In genomic region chr10:14734285-14734684, GRCm38 (mm10) we compare ENCODE assay signal across 10 mouse cellular contexts. TPM values are rescaled to one million over a fixed set of nuclear protein-coding genes. Genes with fewer than 3 reads are reported as not detected.
A peak's percentile ranks its signal among the peaks of the same experiment; 100 is the strongest.
DNase-seq lines count a peak whose midpoint lies in the region; ATAC-seq lines count a peak whose summit lies in the region.
"Had no signal": no experiment of that assay in that cellular context is flagged by ENCODE, and none has a peak within 500 bp of the region (broad histone marks: within the 10 kb centered on the region; RNA-seq: fewer than 3 reads in every experiment).

No protein-coding gene starts in this region.

- H3K4me1 ChIP-seq in kidney, embryonic 14.5 days (ENCODE audit: control insufficient read depth, insufficient read depth, low read length), result no peaks in the 10 kb centered on the region

- intact Hi-C loops in heart, postnatal 36 days (cut with DNase I), result loop anchor here (10.0 kb wide), 1 partner anchor 441 kb away; no protein-coding TSS in a partner anchor

- 11% methylated on average over 2 of the region's 2 CpGs for WGBS in kidney, embryonic 14.5 days

- no peak overlapping the region for H3K27ac ChIP-seq in kidney, embryonic 14.5 days (ENCODE audit: low read depth, low read length)

- H3K27me3 ChIP-seq in kidney, embryonic 14.5 days (ENCODE audit: control insufficient read depth, insufficient read depth, low read length), result no peaks in the 10 kb centered on the region

- H3K9me3 ChIP-seq in kidney, embryonic 14.5 days (ENCODE audit: control insufficient read depth, low read length), result no peaks in the 10 kb centered on the region

- no peak for ATAC-seq in kidney, embryonic 14.5 days (ENCODE audit: low FRiP score, low TSS enrichment)
- no peak for ATAC-seq in megakaryocyte, adult 5-6 weeks (ENCODE audit: poor library complexity, severe bottlenecking)

- no peak overlapping the region for H3K4me3 ChIP-seq in kidney, embryonic 14.5 days (ENCODE audit: low read length)

- H3K36me3 ChIP-seq in kidney, embryonic 14.5 days (ENCODE audit: control insufficient read depth, insufficient read depth, low read length), result no peaks in the 10 kb centered on the region

- H3K9ac ChIP-seq in kidney, embryonic 14.5 days (ENCODE audit: low read depth, low read length), result no peak overlapping the region

- no peak overlapping the region for H3K4me2 ChIP-seq in kidney, embryonic 14.5 days (replicated peaks; ENCODE audit: low read depth, low read length)

- DNase-seq in adrenal gland, postnatal 10 days, result peak; percentile 38
- no peak for DNase-seq in adrenal gland, postnatal 4 days (ENCODE audit: low spot score in 2 of 2)
- DNase-seq in kidney, postnatal 10 days, result peak; percentile 34
- DNase-seq in ZHBTc4 (ENCODE audit: low read depth, low spot score), result peak; percentile 46
- DNase-seq in heart, postnatal 36 days, result peak; percentile 2 to 3
- peak; percentile 47 for DNase-seq in lung, postnatal 36 days

RNA-seq across cellular contexts. Expression of gene Gje1, which starts 16.3 kb away (rescaled TPM):
- not detected for total RNA-seq in adrenal gland, postnatal 10 days (2021)
- not detected for total RNA-seq in adrenal gland, postnatal 4 days (2021)
- polyA plus RNA-seq in kidney, embryonic 14.5 days (2014; fragmentation: Nextera tagmentation; extraction: Ambion mirVana), result not detected in 2 replicates
- total RNA-seq in heart, postnatal 36 days (2021), result not detected
- not detected in 2 replicates for total RNA-seq in megakaryocyte, adult 5-6 weeks (2015)
- not detected in 2 replicates for total RNA-seq in megakaryocyte, adult 5-6 weeks (2017)
- polyA plus RNA-seq: liver, embryonic 16.5 days; stomach, embryonic 16.5 days had no signal

RNA-seq across cellular contexts. Expression of gene Nmbr, which starts 28.9 kb away (rescaled TPM):
- not detected for total RNA-seq in adrenal gland, postnatal 10 days (2021)
- total RNA-seq in adrenal gland, postnatal 4 days (2021), result under 1 TPM in 1 of 2 experiments, not detected in 1; 0.39 TPM
- polyA plus RNA-seq in kidney, embryonic 14.5 days (2014; fragmentation: Nextera tagmentation; extraction: Ambion mirVana), result 0.41 TPM in 1 of 2 replicates, not detected in the other
- total RNA-seq in heart, postnatal 36 days (2021), result not detected
- not detected in 2 replicates for total RNA-seq in megakaryocyte, adult 5-6 weeks (2015)
- 0.73 TPM in 1 of 2 replicates, not detected in the other for total RNA-seq in megakaryocyte, adult 5-6 weeks (2017)
- polyA plus RNA-seq: liver, embryonic 16.5 days had no signal

RNA-seq across cellular contexts. Expression of gene Vta1, which starts 28.9 kb away (rescaled TPM):
- total RNA-seq in adrenal gland, postnatal 10 days (2021), result 10 to 100 TPM; 47.9 to 51.1 TPM
- 10 to 100 TPM; 57.8 to 67.7 TPM for total RNA-seq in adrenal gland, postnatal 4 days (2021)
- 118 and 121 TPM in 2 replicates for polyA plus RNA-seq in kidney, embryonic 14.5 days (2014; fragmentation: Nextera tagmentation; extraction: Ambion mirVana)
- total RNA-seq in heart, postnatal 36 days (2021), result 10 to 100 TPM; 29.5 to 35.5 TPM
- 71.7 and 92.2 TPM in 2 replicates for total RNA-seq in megakaryocyte, adult 5-6 weeks (2015)
- total RNA-seq in megakaryocyte, adult 5-6 weeks (2017), result 60.9 and 72.9 TPM in 2 replicates

Comparison
In these comparisons a context has a peak if more than half of its experiments do, and no peak if none do; other contexts are left out.
1. DNase-seq: peak in adrenal gland, postnatal 10 days (single experiment), kidney, postnatal 10 days (single experiment), ZHBTc4 (single experiment), heart, postnatal 36 days (2 of 2) and lung, postnatal 36 days (single experiment); none in adrenal gland, postnatal 4 days (0 of 2).